In the genomic region with DNA sequence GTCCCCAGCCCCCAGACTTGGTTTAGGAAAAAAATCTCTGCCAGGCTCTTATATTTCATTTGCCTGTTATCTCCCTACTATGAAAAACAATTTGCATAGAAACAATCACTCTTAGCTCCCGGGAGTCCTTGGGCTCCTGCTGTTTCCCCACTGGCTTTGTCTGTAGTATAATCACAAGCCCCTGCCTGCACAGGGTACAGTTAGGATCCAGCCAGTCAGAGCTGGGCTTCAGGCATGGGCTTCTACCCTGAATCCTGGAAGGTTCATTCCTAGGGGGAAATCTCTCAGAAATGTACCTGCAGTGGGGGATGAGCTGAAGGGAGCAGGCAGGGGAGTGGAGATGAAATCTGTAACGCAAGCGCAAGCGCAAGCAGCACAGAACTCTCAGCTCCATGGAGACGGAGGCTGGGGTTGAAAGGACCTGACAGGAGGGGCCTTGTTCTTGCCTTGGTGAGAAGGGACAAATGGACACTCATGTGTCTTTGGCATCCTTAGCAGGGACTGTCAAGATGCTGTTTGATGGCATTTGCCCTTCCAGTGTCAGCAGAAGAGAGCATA, we compare ENCODE assay signal across 15 mouse cellular contexts. TPM values are rescaled to one million over a fixed set of nuclear protein-coding genes. Genes with fewer than 3 reads are reported as not detected.
DNase-seq lines count a peak whose midpoint lies in the region; ATAC-seq and TF ChIP-seq lines count a peak whose summit lies in the region.
"Had no signal": no experiment of that assay in that cellular context is flagged by ENCODE, and none has a peak within 500 bp of the region (broad histone marks: within the 10 kb centered on the region; RNA-seq: fewer than 3 reads in every experiment).

No protein-coding gene starts in this region.

- H3K4me1 ChIP-seq in forebrain, embryonic 12.5 days = peaks cover 31% of the 10 kb centered on the region
- H3K4me1 ChIP-seq in forebrain, postnatal 0 days (ENCODE audit: insufficient read depth) = no peaks in the 10 kb centered on the region
- peaks cover 29% of the 10 kb centered on the region for H3K4me1 ChIP-seq in midbrain, embryonic 10.5 days
- peaks cover 31% of the 10 kb centered on the region for H3K4me1 ChIP-seq in neural tube, embryonic 13.5 days (replicated peaks)

- no peak for TF ChIP-seq CTCF in forebrain, postnatal 0 days (IDR thresholded peaks at IDR 0.05; ENCODE audit: low read depth)

- no peaks in the 10 kb centered on the region for H3K27me3 ChIP-seq in forebrain, embryonic 12.5 days
- H3K27me3 ChIP-seq in forebrain, postnatal 0 days (ENCODE audit: insufficient read depth, low read length) = no peaks in the 10 kb centered on the region
- H3K27me3 ChIP-seq in midbrain, embryonic 10.5 days (ENCODE audit: low read depth, poor library complexity, severe bottlenecking) = no peaks in the 10 kb centered on the region
- H3K27me3 ChIP-seq in neural tube, embryonic 13.5 days = no peaks in the 10 kb centered on the region

- no peak overlapping the region for H3K4me3 ChIP-seq in forebrain, embryonic 12.5 days (replicated peaks)
- H3K4me3 ChIP-seq in forebrain, postnatal 0 days (ENCODE audit: low read depth, low read length) = no peak overlapping the region
- no peak overlapping the region for H3K4me3 ChIP-seq in midbrain, embryonic 10.5 days
- H3K4me3 ChIP-seq in neural tube, embryonic 13.5 days = no peak overlapping the region
- H3K4me3 ChIP-seq: erythroblast, embryonic 14.5 days had no signal

- 0 out of 2 replicates have a peak, but pooled peaks have one; percentile 49 for ATAC-seq in forebrain, embryonic 12.5 days (ENCODE audit: low FRiP score)
- peak; percentile 88 for ATAC-seq in forebrain, postnatal 0 days
- peak; percentile 78 for ATAC-seq in neural tube, embryonic 13.5 days (ENCODE audit: low read depth)
- ATAC-seq: inflammation-experienced regulatory T-cells, adult 6 months; liver, postnatal 0 days had no signal

- no peaks in the 10 kb centered on the region for H3K36me3 ChIP-seq in forebrain, embryonic 12.5 days (replicated peaks)
- H3K36me3 ChIP-seq in forebrain, postnatal 0 days (ENCODE audit: insufficient read depth) = no peaks in the 10 kb centered on the region
- H3K36me3 ChIP-seq in midbrain, embryonic 10.5 days = no peaks in the 10 kb centered on the region
- no peaks in the 10 kb centered on the region for H3K36me3 ChIP-seq in neural tube, embryonic 13.5 days

- no peak overlapping the region for H3K4me2 ChIP-seq in forebrain, embryonic 12.5 days
- H3K4me2 ChIP-seq in forebrain, postnatal 0 days (ENCODE audit: low read depth) = no peak overlapping the region
- no peak overlapping the region for H3K4me2 ChIP-seq in neural tube, embryonic 13.5 days

- WGBS in forebrain, embryonic 12.5 days = 32% methylated on average over 5 of the region's 5 CpGs
- 16% methylated on average over 5 of the region's 5 CpGs for WGBS in forebrain, postnatal 0 days
- 42% methylated on average over 5 of the region's 5 CpGs for WGBS in midbrain, embryonic 10.5 days
- WGBS in neural tube, embryonic 13.5 days = 41% methylated on average over 5 of the region's 5 CpGs

- H3K9ac ChIP-seq in forebrain, embryonic 12.5 days = peak overlapping the region; percentile 26; the same call in 1 of the 2 replicates
- peak overlapping the region; percentile 35 for H3K9ac ChIP-seq in forebrain, postnatal 0 days
- peak overlapping the region; percentile 55; the same call in 1 of the 2 replicates for H3K9ac ChIP-seq in neural tube, embryonic 13.5 days
- H3K9ac ChIP-seq: liver, postnatal 0 days had no signal

- H3K27ac ChIP-seq in forebrain, embryonic 12.5 days = peak overlapping the region; percentile 68
- peak overlapping the region; percentile 72 for H3K27ac ChIP-seq in forebrain, postnatal 0 days (ENCODE audit: low read depth, low read length)
- H3K27ac ChIP-seq in midbrain, embryonic 10.5 days (replicated peaks) = peak overlapping the region; percentile 55
- H3K27ac ChIP-seq in neural tube, embryonic 13.5 days (replicated peaks) = peak overlapping the region; percentile 78

- H3K9me3 ChIP-seq in forebrain, embryonic 12.5 days = no peaks in the 10 kb centered on the region
- H3K9me3 ChIP-seq in forebrain, postnatal 0 days (ENCODE audit: low read length) = no peaks in the 10 kb centered on the region
- H3K9me3 ChIP-seq in midbrain, embryonic 10.5 days (replicated peaks) = peaks cover 6% of the 10 kb centered on the region
- no peaks in the 10 kb centered on the region for H3K9me3 ChIP-seq in neural tube, embryonic 13.5 days

- DNase-seq in forebrain, postnatal 0 days = peak; percentile 47
- DNase-seq in midbrain, embryonic 10.5 days (ENCODE audit: low spot score) = no peak
- no peak for DNase-seq in kidney, postnatal 36 days
- DNase-seq in layer of hippocampus, adult 9-11 months = no peak
- DNase-seq in spleen, postnatal 4 days (ENCODE audit: low spot score in 2 of 2) = no peak
- DNase-seq: adrenal gland, adult 2 months; cerebellum, adult 18-20 months; heart, adult 11 months; kidney, adult 9 months; liver, postnatal 0 days; right cerebral cortex, postnatal 25 days had no signal

RNA-seq across cellular contexts. Expression of a gene that starts 33.7 kb away (rescaled TPM):
- 7.3 and 8.8 TPM in 2 replicates for polyA plus RNA-seq in forebrain, embryonic 12.5 days (2016; fragmentation: Nextera tagmentation; extraction: Ambion mirVana)
- 47.9 and 70.2 TPM in 2 replicates for total RNA-seq in forebrain, postnatal 0 days (2014; rRNA removed)
- 5.8 and 11.5 TPM in 2 replicates for polyA plus RNA-seq in forebrain, postnatal 0 days (2015; fragmentation: Nextera tagmentation; extraction: Ambion mirVana)
- polyA plus RNA-seq in midbrain, embryonic 10.5 days (2016; fragmentation: Nextera tagmentation; extraction: Ambion mirVana) = 2.2 and 2.7 TPM in 2 replicates
- 7.1 and 8.1 TPM in 2 replicates for polyA plus RNA-seq in neural tube, embryonic 13.5 days (2015; fragmentation: Nextera tagmentation; extraction: Ambion mirVana)
